8 mouse cellular contexts compared by ENCODE assay signal in genomic region chr1:34738386-34739067, GRCm38 (mm10).
DNase-seq lines count a peak whose midpoint lies in the region; ATAC-seq lines count a peak whose summit lies in the region.

No protein-coding gene starts in this region.

- H3K4me2 ChIP-seq in hindbrain, embryonic 12.5 days (replicated peaks), result no peak overlapping the region
- no peak overlapping the region for H3K4me2 ChIP-seq in stomach, embryonic 15.5 days

- DNase-seq in hindbrain, embryonic 10.5 days (ENCODE audit: low spot score), result peak; percentile 51
- DNase-seq in adrenal gland, postnatal 10 days, result peak; percentile 83
- peak; percentile 52 for DNase-seq in embryo, embryonic 9.5 days (ENCODE audit: extremely low spot score)
- DNase-seq in induced T-regulatory cell, adult 2 months (ENCODE audit: low read depth), result peak; percentile 74
- DNase-seq in left cerebral cortex, postnatal 10 days (ENCODE audit: extremely low spot score in 1 of 2, low spot score in 2 of 2), result peak; percentile 63 to 74
- peak; percentile 77 for DNase-seq in naive thymus-derived CD4-positive, alpha-beta T cell, adult 2 months (ENCODE audit: low read depth)

- 53% methylated on average over 14 of the region's 14 CpGs for WGBS in hindbrain, embryonic 10.5 days
- WGBS in hindbrain, embryonic 12.5 days, result 53% methylated on average over 14 of the region's 14 CpGs
- WGBS in stomach, embryonic 15.5 days, result 36% methylated on average over 14 of the region's 14 CpGs

- intact Hi-C loops in left cerebral cortex, postnatal 10 days (cut with DNase I), result no loop called here

- H3K4me1 ChIP-seq in hindbrain, embryonic 10.5 days (replicated peaks), result peaks cover 14% of the 10 kb centered on the region
- H3K4me1 ChIP-seq in hindbrain, embryonic 12.5 days, result no peaks in the 10 kb centered on the region
- H3K4me1 ChIP-seq in stomach, embryonic 15.5 days, result no peaks in the 10 kb centered on the region

- H3K27me3 ChIP-seq in hindbrain, embryonic 10.5 days (ENCODE audit: insufficient read depth, poor library complexity, severe bottlenecking), result no peaks in the 10 kb centered on the region
- no peaks in the 10 kb centered on the region for H3K27me3 ChIP-seq in hindbrain, embryonic 12.5 days
- H3K27me3 ChIP-seq in stomach, embryonic 15.5 days (replicated peaks), result no peaks in the 10 kb centered on the region

- ATAC-seq in hindbrain, embryonic 12.5 days (ENCODE audit: low FRiP score), result no peak
- peak; percentile 35; the same call in 1 of the 2 replicates for ATAC-seq in stomach, embryonic 15.5 days (ENCODE audit: insufficient read depth, low FRiP score, low read depth)

- H3K27ac ChIP-seq in hindbrain, embryonic 10.5 days, result no peak overlapping the region
- no peak overlapping the region for H3K27ac ChIP-seq in hindbrain, embryonic 12.5 days
- H3K27ac ChIP-seq in stomach, embryonic 15.5 days, result no peak overlapping the region

- H3K9me3 ChIP-seq in hindbrain, embryonic 10.5 days, result no peaks in the 10 kb centered on the region
- H3K9me3 ChIP-seq in hindbrain, embryonic 12.5 days (replicated peaks), result no peaks in the 10 kb centered on the region
- H3K9me3 ChIP-seq in stomach, embryonic 15.5 days, result no peaks in the 10 kb centered on the region

- H3K36me3 ChIP-seq in hindbrain, embryonic 10.5 days, result no peaks in the 10 kb centered on the region
- no peaks in the 10 kb centered on the region for H3K36me3 ChIP-seq in hindbrain, embryonic 12.5 days
- H3K36me3 ChIP-seq in stomach, embryonic 15.5 days, result no peaks in the 10 kb centered on the region

- H3K4me3 ChIP-seq in hindbrain, embryonic 10.5 days, result no peak overlapping the region
- no peak overlapping the region for H3K4me3 ChIP-seq in hindbrain, embryonic 12.5 days
- H3K4me3 ChIP-seq in stomach, embryonic 15.5 days (replicated peaks), result no peak overlapping the region

- no peak overlapping the region for H3K9ac ChIP-seq in hindbrain, embryonic 12.5 days
- no peak overlapping the region for H3K9ac ChIP-seq in stomach, embryonic 15.5 days
